Mouse (Mus musculus): ENCODE data around the gene Sema3b.

DNA sequence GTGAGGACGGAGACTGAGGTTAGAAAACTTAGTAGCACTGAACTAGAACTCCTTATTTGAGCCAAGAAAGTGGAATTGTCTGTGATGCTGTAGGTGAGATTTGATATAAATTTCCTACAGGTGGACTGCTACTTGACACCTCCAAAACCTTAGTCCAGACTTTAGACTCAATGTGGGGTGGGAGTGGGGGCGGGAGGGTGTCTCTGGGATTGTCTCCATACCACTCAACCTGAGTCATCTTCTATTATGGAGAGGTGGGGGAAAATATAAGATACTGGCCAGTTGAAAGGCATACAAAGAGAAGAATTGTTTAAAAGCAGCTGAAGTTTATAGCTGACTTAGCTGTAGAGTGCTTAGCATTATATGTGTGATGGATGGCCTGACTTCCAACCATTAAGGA, 53.3 kb downstream of the Sema3b start:
- TF ChIP-seq CTCF (IDR thresholded peaks at IDR 0.05; ENCODE audit: insufficient read depth, low read length) (no peak), POLR2A (IDR thresholded peaks at IDR 0.05; ENCODE audit: borderline replicate concordance, extremely low read depth, low read depth, low read length) (no peak)

All from lung, adult 2 months (tissue).